ENCODE assay signal across 17 mouse cellular contexts in the genomic region with DNA sequence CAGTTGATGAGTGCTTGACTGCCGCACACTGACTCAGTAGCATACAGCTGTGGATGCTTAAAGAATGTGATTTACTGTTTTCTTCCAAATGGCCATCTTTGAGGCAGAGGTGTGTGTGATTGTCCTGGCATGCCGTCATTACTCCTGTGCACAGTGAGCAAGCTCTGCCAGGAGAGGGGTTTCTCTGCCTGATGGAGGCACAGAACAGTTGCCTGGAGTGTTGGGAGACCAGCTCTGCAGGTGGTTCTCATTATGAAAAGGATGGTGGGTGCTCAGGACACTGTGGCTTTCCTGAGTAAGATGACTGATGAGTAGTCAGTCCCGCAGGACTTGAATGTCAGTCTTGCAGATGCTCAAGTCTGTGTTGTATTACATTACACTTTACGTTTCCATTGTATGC.
"Had no signal": no experiment of that assay in that cellular context is flagged by ENCODE, and none has a peak within 500 bp of the region (broad histone marks: within the 10 kb centered on the region; RNA-seq: fewer than 3 reads in every experiment).

No protein-coding gene starts in this region.

- H3K9me3 ChIP-seq: kidney, embryonic 15.5 days; limb, embryonic 15.5 days; liver, embryonic 12.5 days; lung, embryonic 15.5 days; megakaryocyte, embryonic 14.5 days; midbrain, embryonic 12.5 days; neural tube, embryonic 13.5 days had no signal

- H3K4me2 ChIP-seq: kidney, embryonic 15.5 days; limb, embryonic 15.5 days; liver, embryonic 12.5 days; lung, embryonic 15.5 days; midbrain, embryonic 12.5 days; neural tube, embryonic 13.5 days had no signal

- H3K4me3 ChIP-seq: kidney, embryonic 15.5 days; limb, embryonic 15.5 days; liver, embryonic 12.5 days; lung, embryonic 15.5 days; megakaryocyte, embryonic 14.5 days; midbrain, embryonic 12.5 days; neural tube, embryonic 13.5 days had no signal

- H3K27me3 ChIP-seq: kidney, embryonic 15.5 days; limb, embryonic 15.5 days; liver, embryonic 12.5 days; lung, embryonic 15.5 days; megakaryocyte, embryonic 14.5 days; midbrain, embryonic 12.5 days; neural tube, embryonic 13.5 days had no signal

- DNase-seq: kidney, postnatal 25 days; left cerebral cortex, postnatal 4 days; lung, postnatal 14 days; retina, postnatal 1 day; right cerebral cortex, postnatal 4 days; spleen, adult 18-20 months; thymus, adult 18-20 months; thymus, postnatal 14 days had no signal

- H3K9ac ChIP-seq: kidney, embryonic 15.5 days; limb, embryonic 15.5 days; liver, embryonic 12.5 days; lung, embryonic 15.5 days; midbrain, embryonic 12.5 days; neural tube, embryonic 13.5 days had no signal

- H3K36me3 ChIP-seq: limb, embryonic 15.5 days; liver, embryonic 12.5 days; lung, embryonic 15.5 days; midbrain, embryonic 12.5 days; neural tube, embryonic 13.5 days had no signal

- ATAC-seq: liver, embryonic 12.5 days; midbrain, embryonic 16.5 days had no signal

- H3K27ac ChIP-seq: kidney, embryonic 15.5 days; limb, embryonic 15.5 days; liver, embryonic 12.5 days; lung, embryonic 15.5 days; macrophage; midbrain, embryonic 12.5 days had no signal
